Mouse (Mus musculus) stomach, embryonic 16.5 days (tissue): ENCODE data around the gene Uts2. TPM values are rescaled to one million over a fixed set of nuclear protein-coding genes. Genes with fewer than 3 reads are reported as not detected.
"Not testable (repeated sequence)": the region's sequence is repeated elsewhere in the genome, so short reads cannot be mapped to it uniquely, and the experiment has no call there.

Experiments used
- ATAC-seq: fragments of 200-750 bp; cut with Nextera tagmentation; 2 replicates; pipeline ENCODE4 v1.8.0; 2017; ENCODE audit warnings: moderate number of reproducible peaks, moderate TSS enrichment; ENCODE audit not compliant: insufficient read depth, low FRiP score
- H3K27ac ChIP-seq: fragments of 300-500 bp; sonication (generic); 2 replicates; pipeline ENCODE4 v1.5.1; 2014; ENCODE audit warnings: low read length
- H3K27me3 ChIP-seq: fragments of 300-500 bp; sonication (generic); 2 replicates; pipeline ENCODE4 v1.6.1; 2014; ENCODE audit warnings: low read length, control low read depth, mixed read lengths; ENCODE audit not compliant: control insufficient read depth, insufficient read depth
- H3K36me3 ChIP-seq: fragments of 300-500 bp; sonication (generic); 2 replicates; pipeline ENCODE4 v1.6.1; 2014; ENCODE audit warnings: low read length; ENCODE audit not compliant: control insufficient read depth, insufficient read depth
- H3K4me1 ChIP-seq: fragments of 300-500 bp; sonication (generic); 2 replicates; pipeline ENCODE4 v1.6.1; 2014; ENCODE audit warnings: low read length, control low read depth, mixed read lengths; ENCODE audit not compliant: control insufficient read depth, insufficient read depth
- H3K4me2 ChIP-seq: fragments of 300-500 bp; sonication (generic); 2 replicates; pipeline ENCODE4 v1.6.1; 2014; ENCODE audit warnings: low read depth, low read length, mixed read lengths
- H3K4me3 ChIP-seq: fragments of 300-500 bp; sonication (generic); replicated peaks from 2 replicates; pipeline ENCODE4 v1.5.1; 2014; ENCODE audit warnings: mild to moderate bottlenecking, low read length
- H3K9ac ChIP-seq: fragments of 300-500 bp; sonication (generic); 2 replicates; pipeline ENCODE4 v1.6.1; 2014; ENCODE audit warnings: low read length
- H3K9me3 ChIP-seq: fragments of 300-500 bp; sonication (generic); replicated peaks from 2 replicates; pipeline ENCODE4 v1.6.1; 2016; ENCODE audit warnings: low read length, control low read depth; ENCODE audit not compliant: control insufficient read depth
- WGBS: fragments of 180-500 bp; shearing (Covaris S2); extraction: QIAGEN DNeasy Blood & Tissue Kit; methylation state at CpG from one replicate; pipeline ENCODE4 v1.1.7; 2014; 5-methylcytosine and 5-hydroxymethylcytosine counted together
- polyA plus RNA-seq: library from polyadenylated mRNA; unstranded; fragments of >200 nt; fragmentation: Nextera tagmentation; extraction: Ambion mirVana; gene quantifications from 2 replicates; pipeline ENCODE4 v1.2.1, GENCODE M21; 2015

Gene Uts2
- polyA plus RNA-seq, 1 experiment from 2014 or later: not detected

DNA sequence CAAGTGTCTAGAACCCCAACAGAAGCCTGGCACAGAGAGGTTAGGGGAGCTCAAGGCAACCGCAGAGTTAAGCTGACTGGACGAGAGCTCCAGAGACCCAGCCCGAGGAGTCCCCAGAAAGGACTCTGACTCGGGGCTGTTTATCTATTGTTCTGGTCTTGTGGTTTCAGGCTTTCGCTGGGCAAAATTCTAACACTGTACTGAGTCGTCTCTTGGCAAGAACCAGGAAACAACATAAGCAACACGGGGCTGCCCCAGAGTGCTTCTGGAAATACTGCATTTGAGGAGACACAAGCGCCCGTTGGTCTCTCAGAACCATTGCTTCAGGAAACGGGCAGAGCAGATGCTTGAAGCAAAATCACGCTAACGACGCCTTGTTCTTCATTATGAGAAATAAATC, 4.5 kb downstream of the Uts2 start:
- H3K9ac ChIP-seq: no peak overlapping the region
- ATAC-seq: no peak
- H3K4me3 ChIP-seq: no peak overlapping the region
- H3K36me3 ChIP-seq: peaks cover 3% of the 10 kb centered on the region; the same call in 1 of the 2 replicates
- no peaks in the 10 kb centered on the region for H3K9me3 ChIP-seq
- WGBS: 23% methylated on average over 13 of the region's 13 CpGs
- no peak overlapping the region for H3K27ac ChIP-seq
- no peaks in the 10 kb centered on the region for H3K27me3 ChIP-seq
- 0 out of 2 replicates have a peak overlapping the region, but pooled peaks have one; percentile 13 for H3K4me2 ChIP-seq
- H3K4me1 ChIP-seq: no peaks in the 10 kb centered on the region

DNA sequence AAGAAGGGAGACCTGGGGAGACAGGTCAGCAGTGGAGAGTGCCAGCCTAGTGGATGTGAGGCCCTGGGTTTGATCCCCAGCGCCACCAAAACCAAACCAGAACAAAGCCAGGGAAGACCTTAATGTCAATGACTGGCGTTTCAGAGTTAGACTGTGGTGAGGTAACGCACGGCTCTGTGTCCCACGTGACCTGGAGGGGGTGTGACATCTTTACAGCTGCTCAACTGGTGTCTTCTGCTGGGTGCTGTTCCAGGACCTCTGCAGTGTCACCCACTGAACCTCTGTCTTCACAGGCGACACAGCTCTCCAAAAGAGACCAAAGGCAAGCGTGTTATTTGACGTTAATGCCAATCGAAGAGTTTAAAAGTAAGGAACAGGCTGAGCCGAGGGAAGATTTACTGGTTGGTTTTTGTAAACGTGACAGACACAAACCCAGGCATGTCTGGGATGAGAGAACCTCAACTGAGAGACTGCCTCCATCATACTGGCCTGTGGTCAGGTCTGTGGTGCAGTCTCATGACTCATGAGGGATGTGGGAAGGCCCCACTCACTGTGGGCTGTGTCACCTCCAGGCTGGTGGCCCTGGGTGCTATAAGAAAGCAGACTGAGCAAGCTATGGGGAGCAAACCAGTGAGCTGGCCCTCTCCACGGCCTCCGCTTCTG, 8.9 kb downstream of the Uts2 start:
- ATAC-seq: no peak
- no peaks in the 10 kb centered on the region for H3K27me3 ChIP-seq
- peaks cover 3% of the 10 kb centered on the region; the same call in 1 of the 2 replicates for H3K36me3 ChIP-seq
- no peaks in the 10 kb centered on the region for H3K9me3 ChIP-seq
- WGBS: 87% methylated on average over 13 of the region's 13 CpGs
- no peak overlapping the region for H3K4me3 ChIP-seq
- H3K9ac ChIP-seq: no peak overlapping the region
- no peak overlapping the region for H3K27ac ChIP-seq
- H3K4me2 ChIP-seq: no peak overlapping the region
- H3K4me1 ChIP-seq: no peaks in the 10 kb centered on the region

DNA sequence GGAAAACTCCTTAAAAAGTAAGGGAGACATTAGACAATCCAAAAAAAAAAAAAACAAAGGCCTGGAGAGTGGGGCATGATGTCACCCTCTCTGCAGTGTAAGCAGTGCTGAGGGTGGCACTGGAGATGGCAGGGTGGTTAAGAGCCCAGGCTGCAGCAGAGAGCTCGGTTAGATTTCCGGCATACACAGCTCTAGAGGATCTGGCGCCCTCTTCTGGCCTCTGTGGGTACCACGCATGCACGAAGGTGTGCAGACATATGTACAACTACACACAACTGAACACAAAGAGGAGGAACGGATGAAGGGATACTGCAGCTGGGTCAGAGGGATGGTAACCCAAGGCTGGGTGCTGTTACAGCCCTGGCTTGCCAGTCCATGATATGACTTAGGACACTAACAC, 10.0 kb downstream of the Uts2 start:
- H3K4me1 ChIP-seq: no peaks in the 10 kb centered on the region
- H3K36me3 ChIP-seq: peaks cover 3% of the 10 kb centered on the region; the same call in 1 of the 2 replicates
- no peaks in the 10 kb centered on the region for H3K27me3 ChIP-seq
- no peak for ATAC-seq
- H3K4me3 ChIP-seq: no peak overlapping the region
- WGBS: 55% methylated on average over 6 of the region's 6 CpGs
- no peak overlapping the region for H3K4me2 ChIP-seq
- no peaks in the 10 kb centered on the region for H3K9me3 ChIP-seq
- H3K27ac ChIP-seq: no peak overlapping the region
- H3K9ac ChIP-seq: no peak overlapping the region

DNA sequence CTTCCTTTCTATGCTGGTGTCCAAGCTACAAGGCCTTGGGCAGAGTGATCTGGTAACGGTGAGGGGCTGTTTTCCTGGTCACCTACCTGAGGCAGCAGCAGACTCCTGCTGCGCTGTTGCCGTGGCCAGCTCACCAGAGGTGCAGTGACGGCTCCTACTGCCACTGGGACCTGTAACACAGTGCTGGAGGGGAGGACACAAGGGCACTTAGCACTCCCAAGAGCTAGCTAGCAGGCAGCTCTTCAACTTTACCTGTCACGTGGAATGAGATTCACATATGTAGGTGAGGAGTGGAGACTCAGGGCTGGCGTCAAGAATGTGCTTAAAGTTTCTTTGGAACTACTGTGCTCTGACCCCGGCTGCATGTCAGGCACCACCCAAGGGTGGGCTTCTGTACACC, 13.4 kb downstream of the Uts2 start:
- Histone ChIP-seq H3K36me3 (peaks cover 2% of the 10 kb centered on the region; the same call in 1 of the 2 replicates), H3K9ac (no peak overlapping the region), H3K9me3 (no peaks in the 10 kb centered on the region), H3K4me1 (no peaks in the 10 kb centered on the region), H3K4me2 (no peak overlapping the region), H3K27me3 (no peaks in the 10 kb centered on the region), H3K27ac (no peak overlapping the region), H3K4me3 (no peak overlapping the region)
- no peak for ATAC-seq
- WGBS: 88% methylated on average over 7 of the region's 7 CpGs

DNA sequence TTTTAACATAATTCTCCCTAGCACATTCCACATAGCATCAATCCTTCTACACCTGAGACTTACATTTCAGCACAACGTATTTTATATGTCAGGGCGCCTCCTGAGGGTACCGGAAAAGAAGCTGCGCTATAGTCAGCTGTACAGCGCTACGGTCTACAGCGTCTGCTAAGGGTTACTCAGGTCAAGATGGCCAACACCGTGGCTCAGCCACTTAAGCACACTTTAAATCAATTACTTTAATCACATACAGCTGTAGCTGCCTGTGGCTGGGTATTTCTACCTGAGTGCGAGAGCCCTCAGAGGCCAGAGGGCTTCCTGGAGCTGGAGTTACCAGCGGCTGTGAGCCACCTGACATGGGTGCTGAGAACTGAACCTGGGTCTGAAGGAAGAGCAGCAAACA, 19.0 kb downstream of the Uts2 start:
- Histone ChIP-seq H3K9ac (no peak overlapping the region), H3K4me3 (no peak overlapping the region), H3K4me1 (no peaks in the 10 kb centered on the region), H3K27me3 (no peaks in the 10 kb centered on the region), H3K27ac (no peak overlapping the region), H3K9me3 (no peaks in the 10 kb centered on the region), H3K36me3 (0 out of 2 replicates have a peak, but pooled peaks cover 7% of the 10 kb centered on the region), H3K4me2 (no peak overlapping the region)
- WGBS: 83% methylated on average over 10 of the region's 10 CpGs
- no peak for ATAC-seq

DNA sequence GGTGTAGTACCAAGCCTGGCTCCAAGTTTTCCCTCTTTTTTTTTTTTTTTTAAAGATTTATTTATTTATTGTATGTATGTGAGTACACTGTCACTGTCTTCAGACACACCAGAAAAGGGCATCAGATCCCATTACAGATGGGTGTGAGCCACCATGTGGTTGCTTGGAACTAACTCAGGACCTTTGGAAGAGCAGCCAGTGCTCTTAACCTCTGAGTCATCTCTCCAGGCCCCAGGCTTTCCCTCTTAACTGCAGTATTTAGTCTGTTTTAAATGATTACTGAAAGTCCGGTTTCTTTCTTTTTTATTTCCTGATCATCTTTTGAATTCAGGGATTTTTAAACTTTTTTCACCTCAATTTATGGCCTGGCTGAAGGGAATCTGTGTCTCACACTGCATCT, 20.5 kb downstream of the Uts2 start:
- WGBS: 91% methylated on average over 1 of the region's 1 CpGs
- not testable (repeated sequence) for H3K36me3 ChIP-seq, H3K27ac ChIP-seq, H3K27me3 ChIP-seq, H3K4me3 ChIP-seq, H3K4me2 ChIP-seq, H3K9me3 ChIP-seq, H3K4me1 ChIP-seq, H3K9ac ChIP-seq, ATAC-seq

DNA sequence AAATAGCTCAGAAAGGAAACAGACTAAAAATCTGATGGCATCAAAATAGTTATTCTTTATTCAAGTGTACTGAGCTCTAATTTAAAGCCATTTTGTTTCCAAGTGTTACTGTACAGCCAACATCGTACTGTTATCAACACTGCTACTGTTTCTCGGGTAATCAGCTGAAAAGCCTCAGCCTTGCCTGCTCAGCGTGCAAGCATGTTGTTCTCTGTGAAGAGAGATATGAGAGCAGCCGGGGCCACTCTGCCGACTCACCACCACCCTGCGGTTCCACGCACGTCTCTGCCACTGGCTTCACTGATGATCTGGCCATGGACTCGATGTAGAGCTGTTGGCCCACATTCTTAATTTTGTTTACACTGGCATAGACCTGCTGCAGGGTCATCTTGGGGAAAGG, 27.3 kb downstream of the Uts2 start:
- Histone ChIP-seq H3K36me3 (no peaks in the 10 kb centered on the region), H3K4me2 (no peak overlapping the region), H3K9ac (no peak overlapping the region), H3K27me3 (no peaks in the 10 kb centered on the region), H3K9me3 (no peaks in the 10 kb centered on the region), H3K4me3 (no peak overlapping the region), H3K4me1 (no peaks in the 10 kb centered on the region), H3K27ac (no peak overlapping the region)
- WGBS: 74% methylated on average over 9 of the region's 9 CpGs
- no peak for ATAC-seq

DNA sequence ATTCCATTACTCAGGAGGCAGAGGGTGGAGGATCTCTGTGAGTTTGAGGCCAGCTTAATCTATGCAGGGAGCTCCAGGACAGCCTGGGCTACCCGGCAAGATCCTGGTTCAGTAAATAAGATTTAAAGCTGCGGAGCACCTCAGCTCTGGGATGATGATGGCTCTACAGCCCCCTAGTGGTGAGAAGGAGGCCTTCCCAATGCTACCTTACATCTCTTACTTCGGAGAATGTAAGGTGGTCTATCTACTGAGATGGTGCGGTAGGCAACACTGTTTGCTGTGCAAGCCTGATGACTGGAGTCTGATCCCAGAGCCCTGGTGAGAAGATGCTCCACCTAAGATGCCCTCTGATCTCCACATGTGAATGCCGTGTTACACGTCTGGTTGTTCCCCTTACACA, 30.1 kb downstream of the Uts2 start:
- Histone ChIP-seq H3K4me1 (no peaks in the 10 kb centered on the region), H3K27me3 (no peaks in the 10 kb centered on the region), H3K27ac (no peak overlapping the region), H3K36me3 (no peaks in the 10 kb centered on the region), H3K4me2 (no peak overlapping the region), H3K4me3 (no peak overlapping the region), H3K9ac (no peak overlapping the region), H3K9me3 (no peaks in the 10 kb centered on the region)
- no peak for ATAC-seq
- WGBS: 47% methylated on average over 6 of the region's 6 CpGs

DNA sequence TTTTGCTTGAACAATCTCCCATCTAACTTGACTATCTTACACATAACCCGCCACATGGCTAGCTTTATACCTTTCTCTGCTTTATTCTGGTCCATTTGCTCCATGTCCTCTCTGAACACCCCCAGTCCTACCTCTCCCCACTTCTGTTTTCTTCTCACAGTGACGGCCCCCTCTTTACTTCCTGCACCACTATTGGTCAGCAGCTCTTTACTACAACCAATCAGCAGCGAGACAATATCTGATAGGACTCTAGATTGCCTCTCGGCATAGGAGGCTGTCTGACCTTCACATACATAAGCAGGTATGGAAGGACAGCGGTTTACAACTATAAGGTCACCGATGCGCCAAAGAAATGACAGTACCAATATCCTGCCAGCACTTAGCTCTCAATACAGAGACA, 39.6 kb downstream of the Uts2 start:
- WGBS: 88% methylated on average over 7 of the region's 7 CpGs
- no peaks in the 10 kb centered on the region for H3K27me3 ChIP-seq
- H3K9ac ChIP-seq: no peak overlapping the region
- no peaks in the 10 kb centered on the region for H3K9me3 ChIP-seq
- H3K27ac ChIP-seq: no peak overlapping the region
- ATAC-seq: no peak
- no peak overlapping the region for H3K4me3 ChIP-seq
- H3K4me2 ChIP-seq: no peak overlapping the region
- no peaks in the 10 kb centered on the region for H3K36me3 ChIP-seq
- no peaks in the 10 kb centered on the region for H3K4me1 ChIP-seq
